Mouse (Mus musculus) splenic B cell, adult 2 months (primary cell): ENCODE results near the gene Rgl1.

Experiments
- DNase-seq: peaks from one replicate; pipeline ENCODE4 v3.0.0-alpha.2; 2011; ENCODE audit warnings: low read depth, low spot score
- H3K27me3 ChIP-seq: 2 replicates; pipeline ENCODE4 v1.6.1; 2012; ENCODE audit warnings: mild to moderate bottlenecking, low read length, moderate library complexity, mixed read lengths; ENCODE audit not compliant: control insufficient read depth, poor library complexity, insufficient read depth, severe bottlenecking
- H3K36me3 ChIP-seq: 2 replicates; pipeline ENCODE4 v1.6.1; 2012; ENCODE audit warnings: mild to moderate bottlenecking, low read length, moderate library complexity, mixed read lengths; ENCODE audit not compliant: control insufficient read depth, poor library complexity, insufficient read depth, severe bottlenecking

Rgl1 gene

DNA sequence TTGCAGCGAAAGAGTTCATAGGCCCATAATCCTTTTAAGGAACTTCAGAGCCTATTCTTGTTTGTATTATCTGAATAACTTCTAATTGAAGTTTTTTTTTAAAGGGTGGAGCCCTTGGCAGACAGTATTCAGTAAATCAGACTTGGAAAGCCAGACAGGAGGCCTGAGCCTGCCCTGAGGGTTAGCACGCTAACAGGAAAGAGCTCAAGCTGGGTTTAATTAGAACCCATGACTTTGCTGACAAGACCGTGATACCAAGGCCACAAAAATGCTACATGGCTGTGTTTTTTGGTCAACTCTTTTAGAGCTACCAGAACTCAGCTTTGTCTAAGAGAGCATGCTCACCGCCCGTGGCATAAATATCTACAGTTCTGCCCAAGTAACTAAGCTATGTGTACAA is 175.8 kb downstream of the Rgl1 start:
- no peaks in the 10 kb centered on the region for H3K36me3 ChIP-seq
- DNase-seq = no peak
- H3K27me3 ChIP-seq = no peaks in the 10 kb centered on the region

DNA sequence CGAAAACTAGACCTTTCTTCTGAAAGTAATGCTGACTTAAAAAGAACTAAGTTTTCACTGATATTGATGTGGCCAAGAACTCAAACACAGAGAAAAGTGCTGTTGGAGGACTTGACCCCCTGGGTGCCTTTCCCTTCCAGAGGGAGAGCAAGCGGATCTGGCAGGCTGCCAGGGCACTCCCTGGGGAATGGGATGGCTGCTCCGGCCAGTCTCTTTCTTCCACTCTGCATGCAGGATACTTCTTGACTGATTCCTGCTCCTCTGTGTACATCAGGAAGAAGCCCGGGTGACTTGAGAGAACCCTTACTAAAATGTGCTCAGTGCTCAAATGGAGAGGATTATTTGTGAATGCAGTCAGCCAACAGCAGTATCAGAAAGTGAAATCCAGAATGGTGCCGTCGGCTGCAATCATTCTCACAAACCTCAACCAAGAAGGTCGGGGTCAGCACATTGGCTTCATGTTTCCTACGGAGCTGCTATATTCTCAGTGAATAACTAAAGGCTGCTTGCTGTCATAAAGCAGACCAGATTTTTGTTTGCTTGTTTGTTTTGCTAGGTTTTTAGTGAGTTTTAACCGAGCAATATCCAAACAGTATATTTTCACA is 176.7 kb downstream of the Rgl1 start:
- Histone ChIP-seq H3K36me3 (no peaks in the 10 kb centered on the region), H3K27me3 (no peaks in the 10 kb centered on the region)
- DNase-seq = no peak

DNA sequence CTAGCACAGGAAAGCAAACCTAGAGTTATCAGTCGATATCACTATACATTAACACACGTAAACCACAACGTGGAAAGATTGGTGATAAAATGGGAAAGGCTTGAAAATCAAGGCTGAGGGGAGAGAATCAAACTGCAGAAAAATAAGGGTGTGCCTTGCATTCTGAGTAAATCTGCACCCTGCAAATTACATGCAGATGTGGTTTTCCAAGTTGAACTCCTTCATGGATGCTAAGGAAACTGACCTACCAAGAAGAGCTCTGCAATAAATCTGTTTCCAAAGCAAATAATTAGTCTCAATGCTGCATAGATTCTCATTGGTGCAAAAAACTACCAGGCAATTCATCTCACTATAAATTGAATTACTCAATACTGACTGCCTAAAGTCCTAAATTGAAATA is 178.7 kb downstream of the Rgl1 start:
- Histone ChIP-seq H3K36me3 (no peaks in the 10 kb centered on the region), H3K27me3 (no peaks in the 10 kb centered on the region)
- no peak for DNase-seq

DNA sequence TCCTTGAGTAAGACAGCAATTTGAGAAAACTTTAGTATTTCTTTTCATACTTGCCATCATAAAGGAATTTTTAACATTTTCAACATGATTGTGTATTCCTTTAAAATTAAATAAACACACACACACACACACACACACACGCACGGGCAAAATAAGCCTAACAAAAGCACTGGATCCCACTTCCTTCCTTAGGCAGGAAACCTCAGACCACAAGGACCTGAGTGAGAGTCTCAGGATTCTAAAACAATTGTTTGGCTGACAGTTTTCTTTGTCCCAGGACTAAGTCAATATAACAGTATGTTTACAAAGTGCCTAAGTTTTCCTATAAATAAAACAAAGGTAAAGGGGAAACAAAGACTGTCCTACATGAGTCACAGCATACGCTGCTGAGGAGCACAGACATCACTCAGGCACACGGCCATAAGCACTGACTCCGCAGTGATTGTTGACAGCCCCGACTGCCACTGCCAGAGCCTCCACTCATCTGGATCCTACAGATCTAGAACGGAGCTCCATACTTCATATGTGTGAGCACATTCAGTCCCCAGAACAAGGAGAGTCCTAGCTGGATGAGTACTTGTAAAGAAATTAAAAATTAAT is 180.7 kb downstream of the Rgl1 start:
- DNase-seq = no peak
- Histone ChIP-seq H3K36me3 (no peaks in the 10 kb centered on the region), H3K27me3 (no peaks in the 10 kb centered on the region)

- H3K27me3 ChIP-seq = no peaks in the 10 kb centered on the region
- no peak for DNase-seq
- no peaks in the 10 kb centered on the region for H3K36me3 ChIP-seq
Observed at GRCm38 (mm10) chr1:152584933-152585332, 181.2 kb downstream of the Rgl1 start.

- Histone ChIP-seq H3K36me3 (no peaks in the 10 kb centered on the region), H3K27me3 (no peaks in the 10 kb centered on the region)
- DNase-seq = no peak
Observed at GRCm38 (mm10) chr1:152581127-152581905, 184.8 kb downstream of the Rgl1 start.

DNA sequence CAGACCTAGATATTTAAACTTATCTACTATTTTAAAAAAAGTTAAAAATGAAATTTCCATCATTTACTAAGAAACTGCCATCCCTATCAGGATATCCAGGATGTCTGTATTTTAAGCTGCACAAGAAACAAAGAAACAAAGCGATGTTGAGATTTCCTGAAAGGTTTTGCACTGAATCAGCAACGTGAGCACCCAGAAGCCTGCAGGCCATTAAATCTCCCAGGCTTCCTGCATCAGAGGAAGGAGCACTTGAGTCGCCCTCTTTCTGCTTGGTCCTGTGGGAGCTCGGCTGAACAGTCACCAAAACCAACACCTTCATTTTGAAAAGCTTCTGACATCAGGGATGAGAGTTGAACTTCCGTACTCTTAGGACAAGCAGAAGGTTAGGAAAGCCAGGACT is 187.2 kb downstream of the Rgl1 start:
- H3K36me3 ChIP-seq = no peaks in the 10 kb centered on the region
- DNase-seq = no peak
- no peaks in the 10 kb centered on the region for H3K27me3 ChIP-seq

DNA sequence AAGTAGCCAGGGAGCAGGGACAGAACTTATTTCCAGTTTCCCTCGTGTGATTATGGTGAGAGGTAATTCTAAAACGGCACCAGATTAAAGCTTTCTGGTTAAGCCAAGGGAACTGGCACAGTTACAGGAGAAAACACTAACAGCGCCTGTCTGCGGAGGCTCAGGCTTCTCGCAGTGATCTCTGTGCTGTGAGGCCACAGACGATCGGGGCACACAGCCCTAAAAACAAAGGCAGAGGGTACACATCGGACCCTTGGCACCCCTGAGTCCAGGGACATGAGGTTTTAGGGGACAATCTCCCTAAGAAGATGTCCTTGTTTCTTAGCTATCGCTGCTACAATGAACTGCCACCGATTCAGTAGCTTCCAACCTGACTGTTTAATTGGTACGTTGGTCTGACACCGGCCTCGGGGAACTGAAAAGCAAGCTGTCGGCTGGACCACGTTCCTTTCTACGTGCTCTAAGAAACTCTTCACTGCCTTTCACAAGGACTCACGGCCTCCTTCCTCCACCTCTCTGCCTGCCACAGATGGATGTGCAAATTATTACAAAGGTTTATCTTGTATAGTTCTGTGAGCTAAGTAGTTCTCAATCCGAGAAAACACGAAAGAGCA is 187.9 kb downstream of the Rgl1 start:
- DNase-seq = no peak
- H3K27me3 ChIP-seq = no peaks in the 10 kb centered on the region
- H3K36me3 ChIP-seq = no peaks in the 10 kb centered on the region

DNA sequence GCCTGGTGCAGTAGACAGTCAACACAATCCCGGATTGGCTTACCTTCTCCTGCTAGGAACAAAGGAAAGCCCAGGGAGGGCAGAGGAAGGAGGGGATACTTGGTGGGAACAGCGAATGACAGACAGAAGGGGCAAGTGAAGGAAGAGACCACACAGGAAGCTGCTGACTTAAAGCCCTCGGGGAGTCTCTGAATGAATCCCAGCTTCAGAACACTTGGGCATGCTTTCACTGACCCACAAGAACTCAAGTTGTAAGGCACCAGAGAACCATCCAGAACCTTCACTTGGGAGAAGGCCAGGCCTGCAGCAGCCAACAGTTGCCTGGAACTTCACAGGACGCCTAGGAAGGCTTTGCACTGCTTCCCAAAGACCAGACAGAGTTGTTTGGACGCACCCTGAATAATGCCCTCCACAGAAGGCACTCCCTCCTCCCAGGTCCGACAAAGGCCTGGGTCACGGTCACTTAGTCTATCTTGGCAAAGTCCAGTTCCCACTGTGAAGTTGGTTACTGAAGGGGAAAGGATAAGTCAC is 189.5 kb downstream of the Rgl1 start:
- H3K27me3 ChIP-seq = no peaks in the 10 kb centered on the region
- DNase-seq = no peak

GRCm38 (mm10) chr1:152575096-152575495 is 191.1 kb downstream of the Rgl1 start:
- no peak for DNase-seq
- H3K36me3 ChIP-seq = no peaks in the 10 kb centered on the region
- H3K27me3 ChIP-seq = no peaks in the 10 kb centered on the region

More for the DNA sequence above, 189.5 kb downstream of the Rgl1 start:
- H3K36me3 ChIP-seq = no peaks in the 10 kb centered on the region

- no peaks in the 10 kb centered on the region for H3K36me3 ChIP-seq
- DNase-seq = no peak
- H3K27me3 ChIP-seq = no peaks in the 10 kb centered on the region
Observed at GRCm38 (mm10) chr1:152573470-152574059, 192.6 kb downstream of the Rgl1 start.

DNA sequence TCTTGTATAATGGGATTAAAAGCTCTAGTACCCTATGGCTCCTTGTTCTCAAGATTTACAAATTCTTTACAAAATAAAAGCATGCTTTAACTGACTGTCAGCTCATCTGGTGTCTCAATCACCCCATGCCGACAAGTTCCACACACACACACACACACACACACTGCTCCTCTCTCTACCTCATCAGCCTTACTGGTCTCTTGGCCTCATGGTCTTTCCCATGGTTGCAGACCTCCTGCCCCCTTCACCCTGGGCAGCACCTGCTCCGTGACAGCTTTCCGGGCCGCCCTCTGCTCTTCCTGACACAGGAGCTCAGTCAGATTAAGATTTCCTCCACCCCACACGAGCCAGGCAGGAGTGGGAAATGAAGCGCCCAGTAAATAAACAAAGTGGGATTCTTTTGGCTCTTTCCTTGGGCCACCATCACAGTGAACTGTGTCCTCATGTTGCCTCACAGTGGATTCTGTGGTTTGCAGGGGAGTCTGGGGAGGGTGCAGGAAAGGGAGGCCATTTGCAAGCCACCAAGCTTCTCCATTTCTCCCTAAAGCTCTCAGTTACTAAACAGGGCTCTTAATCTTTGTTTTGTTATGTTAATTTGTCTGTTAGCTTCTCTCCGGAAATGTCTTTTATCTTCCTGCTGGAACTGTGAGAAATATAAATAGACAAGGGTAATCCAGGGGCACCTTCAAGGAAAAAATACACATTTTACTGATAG is 193.2 kb downstream of the Rgl1 start:
- no peak for DNase-seq
- Histone ChIP-seq H3K36me3 (no peaks in the 10 kb centered on the region), H3K27me3 (no peaks in the 10 kb centered on the region)

- Histone ChIP-seq H3K27me3 (no peaks in the 10 kb centered on the region), H3K36me3 (no peaks in the 10 kb centered on the region)
- DNase-seq = no peak
Observed at GRCm38 (mm10) chr1:152571340-152571739, 194.8 kb downstream of the Rgl1 start.

DNA sequence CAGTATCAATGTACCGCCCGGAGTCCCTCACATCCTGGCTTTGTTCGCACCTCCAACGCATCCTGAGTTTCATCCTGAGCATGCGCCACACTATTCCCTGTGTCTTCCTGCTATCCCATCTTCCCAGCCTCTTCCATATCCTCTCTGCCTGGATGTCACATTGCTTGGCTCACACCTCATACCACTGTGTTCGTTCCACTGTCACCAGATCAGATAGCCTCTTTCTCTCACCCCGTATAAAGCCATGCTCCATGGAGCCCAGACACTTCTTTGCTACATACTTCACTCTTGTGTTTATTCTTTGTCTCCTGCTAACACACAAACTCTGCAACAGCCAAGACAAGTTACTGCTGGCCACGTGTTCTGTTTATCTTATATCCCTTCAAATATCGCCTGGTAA is 195.5 kb downstream of the Rgl1 start:
- Histone ChIP-seq H3K27me3 (no peaks in the 10 kb centered on the region), H3K36me3 (no peaks in the 10 kb centered on the region)
- DNase-seq = no peak
